Mouse (Mus musculus) heart, postnatal 36 days (tissue): Measurements from ENCODE around the gene Ctsa. TPM values are rescaled to one million over a fixed set of nuclear protein-coding genes. Genes with fewer than 3 reads are reported as not detected.
A peak's percentile ranks its signal among the peaks of the same experiment; 100 is the strongest.

Experiments
- DNase-seq, 2 experiments: peaks; one replicate each; pipeline ENCODE4 v3.0.0; 2021 to 2022
- intact Hi-C: fragments of 180-260 bp; cut with DNase I; formaldehyde crosslinking; loops from one replicate; pipeline ENCODE4 v1.15.1; 2025
- total RNA-seq, 2 experiments: library from RNA; stranded (reverse); gene quantifications; 2 replicates each; pipeline ENCODE4 v1.2.3; 2021

The Ctsa gene
- total RNA-seq, 2 experiments from 2014 or later = 103 to 106 TPM

DNA sequence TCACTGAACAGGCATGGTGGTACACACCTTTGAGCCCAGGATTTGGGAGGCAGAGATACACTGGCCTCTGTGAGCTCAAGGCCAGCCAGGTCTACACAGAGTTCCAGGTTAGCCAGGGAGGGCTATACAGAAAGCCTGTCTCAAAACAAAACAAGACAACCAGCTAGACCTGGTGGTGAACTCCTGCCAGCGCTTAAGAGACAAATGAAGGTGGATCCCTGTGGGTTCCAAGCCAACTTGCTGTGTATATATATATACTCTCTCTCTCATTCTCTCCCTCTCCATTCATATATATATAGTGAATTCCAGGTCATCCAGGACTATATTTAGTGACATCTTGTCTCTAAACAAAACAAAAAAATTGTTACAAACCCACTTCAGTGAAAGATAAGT lies 28.8 kb upstream of the Ctsa start:
- DNase-seq = no peak
- intact Hi-C loops = no loop called here

DNA sequence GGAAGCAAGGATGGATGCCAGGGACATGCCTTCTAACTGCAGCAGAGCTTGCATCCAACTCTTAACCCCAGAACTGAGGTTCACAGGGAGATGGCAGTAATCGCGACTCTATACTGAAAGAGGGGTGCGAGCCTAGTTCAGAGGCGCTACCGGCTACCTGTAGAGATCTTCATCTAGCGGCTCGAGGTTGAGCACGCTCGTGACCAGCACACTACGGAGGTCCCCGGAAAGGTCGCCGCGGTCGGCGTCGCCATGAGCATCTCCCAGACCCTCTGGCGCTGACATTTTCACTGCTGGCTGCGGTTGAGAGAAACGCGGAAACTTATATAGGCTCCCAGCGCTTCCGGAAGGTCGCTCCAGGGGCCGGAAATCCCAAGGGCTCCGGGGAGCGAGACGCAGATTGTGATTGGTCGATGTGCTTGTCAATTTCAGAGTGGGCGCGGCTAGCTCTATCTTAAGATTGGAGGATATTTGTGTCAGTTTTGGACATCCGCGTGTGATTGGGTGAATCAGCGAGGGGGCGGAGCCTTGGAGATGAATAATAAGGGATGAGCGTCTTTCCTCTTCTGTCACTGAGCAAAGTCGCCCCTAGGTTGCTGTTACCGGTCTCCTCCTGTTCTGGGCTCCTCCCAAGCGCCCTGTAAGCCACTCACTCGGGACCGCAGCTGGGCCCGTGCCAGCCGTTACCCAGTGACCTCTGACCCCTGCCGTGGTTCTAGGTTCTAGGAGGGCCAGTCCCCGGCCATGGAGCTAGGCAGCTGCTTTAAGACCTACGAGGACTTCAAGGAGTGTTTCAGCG lies 27.9 kb upstream of the Ctsa start, which contains the start of the genes Acot8 and Zswim3:
TSS of gene Acot8 (minus strand) at position 350 of the 799 bp plus-strand sequence.
TSS of gene Zswim3 (plus strand) at position 566 of the 799 bp plus-strand sequence.
- intact Hi-C loops = loop anchor here (1.0 kb wide), 1 partner anchor 19 kb away; no protein-coding TSS in a partner anchor
- peak; percentile 99 for DNase-seq

DNA sequence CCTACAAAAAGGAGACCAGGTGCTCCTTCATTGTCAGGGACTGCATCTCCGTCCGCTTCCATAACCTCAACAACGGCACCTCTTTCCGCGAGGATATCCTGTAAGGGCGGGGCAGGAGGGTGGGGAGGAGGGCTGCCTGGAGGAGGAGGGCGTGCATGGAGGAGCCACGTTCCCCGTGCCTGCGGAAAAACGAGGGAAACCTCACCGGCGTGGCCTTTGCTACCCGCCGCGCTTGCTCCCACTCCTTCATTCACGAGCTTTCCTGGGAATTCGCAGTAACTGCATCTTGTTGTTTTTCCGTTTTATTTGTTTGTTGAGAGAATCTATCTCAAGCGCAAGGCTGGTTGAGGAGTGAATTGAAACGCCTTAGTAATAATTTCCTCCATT lies 27.3 kb upstream of the Ctsa start:
- intact Hi-C loops = loop anchor here (1.0 kb wide), 1 partner anchor 18 kb away; no protein-coding TSS in a partner anchor
- DNase-seq = no peak

DNA sequence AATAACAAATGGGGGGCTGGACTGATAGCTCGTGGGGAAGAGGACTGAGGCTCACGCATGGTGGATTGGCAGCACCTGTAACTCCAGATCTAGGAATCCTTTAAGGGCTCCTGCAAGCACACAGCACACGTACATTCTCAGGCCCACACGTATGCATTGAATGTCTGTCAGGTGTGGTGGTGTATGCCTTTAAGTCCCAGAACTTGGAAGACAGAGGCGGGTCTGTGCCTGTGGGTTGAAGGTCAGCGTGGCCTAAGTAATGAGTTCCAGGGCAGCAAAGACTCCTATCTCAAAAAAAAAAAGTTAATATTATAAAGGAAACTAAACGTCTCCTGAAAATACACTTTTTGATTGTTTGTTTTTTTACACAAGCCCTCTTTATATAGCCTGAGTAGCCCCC lies 26.1 kb upstream of the Ctsa start:
- DNase-seq = no peak
- intact Hi-C loops = no loop called here

DNA sequence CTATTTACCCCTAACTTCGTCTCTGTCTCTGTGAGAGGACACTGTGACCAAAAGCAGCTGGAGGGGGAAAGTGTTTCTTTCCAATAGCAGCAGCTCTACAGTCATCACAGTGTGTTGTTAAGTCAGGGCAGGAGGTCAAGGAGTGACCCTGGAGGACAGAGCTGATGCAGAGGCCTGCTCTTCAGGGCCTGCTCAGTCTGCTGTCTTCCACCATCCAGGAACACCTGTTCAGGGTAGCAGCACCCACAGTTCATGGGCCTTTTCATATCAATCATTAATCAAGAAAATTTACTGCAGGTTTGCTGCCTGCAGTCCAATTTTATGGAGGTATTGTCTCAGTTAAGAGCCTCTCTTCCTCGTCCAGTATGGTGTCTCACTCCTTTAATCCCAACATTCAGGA lies 19.1 kb upstream of the Ctsa start:
- intact Hi-C loops = no loop called here

DNA sequence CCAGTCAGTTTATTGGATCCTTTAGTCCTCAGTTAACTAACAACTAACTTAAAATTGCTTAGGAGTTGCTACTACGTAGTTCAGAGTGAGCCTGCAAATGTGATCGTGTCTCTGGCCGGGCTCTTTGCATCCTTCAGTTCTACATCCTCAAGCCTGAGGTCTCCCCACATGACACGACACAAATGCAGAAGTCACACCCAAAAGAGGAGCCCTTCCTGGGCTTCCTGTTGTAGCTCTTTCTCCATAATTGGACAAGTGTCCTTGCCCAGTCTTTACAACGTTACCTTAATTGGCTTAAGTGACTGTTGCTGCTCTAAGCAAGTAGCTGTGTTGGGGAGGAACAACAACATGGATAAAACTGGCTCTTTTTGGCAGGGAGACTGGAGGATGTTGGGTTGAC lies 17.3 kb upstream of the Ctsa start:
- no peak for DNase-seq
- intact Hi-C loops = no loop called here

More for the DNA sequence above, 19.1 kb upstream of the Ctsa start:
- DNase-seq = no peak

DNA sequence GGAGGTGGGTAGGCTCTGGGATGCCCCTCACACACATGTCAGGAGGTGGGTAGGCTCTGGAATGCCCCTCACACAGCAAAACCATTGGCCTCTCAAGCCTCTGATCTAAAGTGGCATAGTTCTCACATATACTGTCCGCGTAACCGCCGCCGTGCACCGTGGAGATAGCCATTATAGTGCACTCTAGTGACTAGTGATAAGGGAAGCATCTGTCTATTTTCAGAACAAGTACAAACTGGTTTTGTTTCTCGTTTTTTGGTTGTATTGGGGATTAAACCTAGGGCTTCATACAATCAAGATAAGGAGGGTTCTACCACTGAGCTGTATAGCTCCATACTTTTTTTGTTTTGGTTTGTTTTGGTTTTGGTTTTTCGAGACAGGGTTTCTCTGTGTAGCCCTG lies 16.9 kb upstream of the Ctsa start:
- intact Hi-C loops = no loop called here
- DNase-seq = no peak

DNA sequence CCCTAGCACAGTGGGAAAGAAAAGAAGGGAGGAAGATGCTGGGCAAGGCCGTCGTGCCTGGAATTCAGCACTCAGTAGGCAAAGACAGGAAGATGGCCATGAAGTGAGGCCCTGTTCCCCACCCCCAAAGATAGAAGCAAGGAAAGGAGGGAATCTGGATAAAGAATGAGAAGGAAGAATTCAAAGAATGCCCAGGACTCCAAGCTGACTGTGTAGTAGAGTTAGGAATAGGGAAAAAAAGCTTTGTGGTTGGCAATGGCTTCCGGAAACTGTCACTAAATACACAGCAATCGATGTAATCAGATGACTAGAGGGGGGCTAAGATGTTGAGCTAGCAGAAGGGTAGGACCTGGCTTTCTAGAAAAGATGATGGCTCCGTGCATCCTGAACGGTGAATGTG lies 15.5 kb upstream of the Ctsa start:
- intact Hi-C loops = no loop called here
- no peak for DNase-seq

DNA sequence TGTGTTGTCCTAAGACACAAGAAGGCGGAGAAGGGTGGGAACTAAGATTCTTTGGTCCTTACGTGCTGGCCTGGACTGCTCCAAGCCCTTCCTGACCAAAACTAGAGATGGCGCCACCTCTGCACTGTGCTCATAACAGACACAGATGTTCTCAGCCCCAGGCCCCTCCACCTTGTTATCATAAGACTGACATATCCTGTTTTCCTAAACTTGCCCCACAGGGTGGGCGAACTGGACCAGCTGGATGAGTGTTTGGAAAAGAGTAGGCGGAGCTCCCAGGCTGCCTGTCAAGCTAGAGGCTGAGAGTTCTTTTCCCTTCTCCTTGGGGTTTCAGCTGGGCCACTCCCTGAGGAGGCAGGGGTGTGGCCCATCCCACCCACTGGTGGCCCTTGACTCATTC lies 15.0 kb upstream of the Ctsa start:
- intact Hi-C loops = no loop called here
- DNase-seq = no peak

DNA sequence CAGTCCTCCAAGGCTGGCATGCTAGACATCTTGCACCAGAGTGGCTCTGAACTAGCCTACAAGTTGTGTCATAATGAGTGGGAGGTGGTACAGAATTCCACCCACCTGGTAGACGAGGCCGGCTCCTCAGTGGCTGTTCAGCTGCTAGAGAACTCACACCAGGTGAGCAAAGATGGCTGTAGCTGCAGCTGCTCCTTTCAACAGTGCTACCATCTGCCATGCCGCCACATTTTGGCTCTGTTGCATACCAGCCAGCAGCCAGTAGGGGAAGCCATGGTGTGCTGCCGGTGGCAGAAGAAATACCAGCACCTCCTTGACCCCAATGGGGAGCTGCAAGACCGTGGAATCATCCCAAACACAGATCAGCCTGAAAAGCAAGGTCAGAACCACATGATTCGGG lies 11.6 kb upstream of the Ctsa start:
- no peak for DNase-seq
- intact Hi-C loops = no loop called here

DNA sequence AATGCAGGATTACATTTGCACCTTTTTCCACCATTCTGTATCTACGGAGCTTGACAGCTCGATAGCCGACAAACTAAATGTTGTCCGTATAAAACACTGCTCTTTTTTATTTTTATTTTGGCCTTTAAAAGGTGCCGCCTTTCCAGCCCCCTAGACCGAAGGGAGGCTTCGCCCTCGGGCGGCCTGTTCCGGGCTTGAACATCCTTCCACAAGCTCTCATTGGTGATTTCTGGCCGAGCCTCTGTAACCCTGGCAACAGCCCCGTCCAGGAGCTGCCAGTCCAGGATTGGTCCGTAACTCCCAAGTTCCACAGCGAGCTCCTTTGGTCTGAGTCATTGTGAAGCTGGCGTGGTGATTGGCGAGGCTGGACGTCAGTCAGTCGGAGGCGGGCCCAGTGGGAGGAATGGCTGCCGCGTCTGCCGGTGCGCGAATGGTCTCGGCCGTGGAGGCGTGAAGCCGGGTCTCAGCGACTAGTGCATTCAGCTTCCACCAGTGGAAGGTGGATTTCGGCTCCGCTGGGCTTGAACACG lies 10.0 kb upstream of the Ctsa start, which contains the start of gene Zswim1:
TSS of gene Zswim1 (plus strand) at position 51 of the 530 bp plus-strand sequence.
- intact Hi-C loops = loop anchor here (1.0 kb wide), 1 partner anchor 17 kb away; the partner anchor contains the start of gene Zswim3
- DNase-seq = peak; percentile 100

DNA sequence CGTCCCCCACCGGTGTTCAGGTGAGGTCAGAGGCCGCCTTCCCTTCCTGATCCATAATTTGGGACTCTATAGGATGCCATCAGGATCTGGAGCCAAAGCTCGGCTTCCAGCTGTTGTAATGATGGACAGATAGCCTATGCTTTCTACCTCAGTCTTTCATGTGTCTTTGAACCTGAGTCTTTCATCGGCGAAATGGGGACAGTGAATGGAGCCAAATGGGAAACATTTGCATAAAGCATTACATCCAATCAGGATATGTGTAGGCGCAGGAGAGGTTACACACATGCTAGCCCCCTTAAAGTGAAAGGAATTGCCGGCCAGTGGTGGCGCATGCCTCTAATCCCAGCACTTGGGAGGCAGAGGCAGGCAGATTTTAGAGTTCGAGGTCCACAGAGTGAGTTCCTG lies 9.5 kb upstream of the Ctsa start:
- no peak for DNase-seq
- intact Hi-C loops = loop anchor here (1.0 kb wide), 1 partner anchor 18 kb away; the partner anchor contains the start of gene Zswim3

DNA sequence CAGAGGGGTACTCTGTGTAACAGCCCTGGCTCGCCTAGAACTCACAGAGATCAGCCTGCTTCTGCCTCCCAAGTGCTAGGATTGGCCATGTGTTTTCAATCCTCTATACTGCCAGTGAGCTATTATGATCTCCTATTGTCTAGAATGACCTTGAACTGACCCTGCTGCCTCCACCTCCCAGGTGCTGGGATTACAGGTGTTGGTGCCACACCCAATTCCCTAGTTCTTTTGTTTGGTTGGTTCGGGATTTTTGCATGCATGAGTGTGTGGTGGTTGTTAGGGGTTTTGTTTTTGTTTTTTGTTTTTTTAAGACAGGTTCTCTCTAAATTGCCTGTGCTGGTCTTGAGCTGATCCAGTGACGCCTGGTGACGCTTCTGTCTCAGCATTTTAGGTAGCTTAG lies 8.7 kb upstream of the Ctsa start:
- intact Hi-C loops = loop anchor here (1.0 kb wide), 1 partner anchor 19 kb away; the partner anchor contains the start of gene Zswim3
- no peak for DNase-seq

DNA sequence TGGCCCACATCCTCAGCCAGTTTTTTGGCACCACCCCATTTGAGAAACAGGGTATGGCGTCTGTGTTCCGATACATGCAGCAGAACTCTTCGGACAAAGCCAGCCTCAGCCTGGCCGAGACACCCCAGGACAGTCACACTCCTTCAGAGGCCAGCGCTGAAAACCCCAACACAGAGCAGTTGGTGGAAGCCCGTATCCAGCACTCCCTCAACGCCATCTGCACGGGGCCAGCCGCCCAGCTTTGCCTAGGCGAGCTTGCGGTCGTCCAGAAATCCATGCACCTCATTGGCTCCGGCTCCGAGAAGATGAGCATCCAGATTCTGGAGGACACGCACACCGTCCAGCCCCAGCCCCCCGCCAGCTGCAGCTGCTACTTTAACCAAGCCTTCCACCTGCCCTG lies 7.2 kb upstream of the Ctsa start:
- no peak for DNase-seq
- intact Hi-C loops = no loop called here

DNA sequence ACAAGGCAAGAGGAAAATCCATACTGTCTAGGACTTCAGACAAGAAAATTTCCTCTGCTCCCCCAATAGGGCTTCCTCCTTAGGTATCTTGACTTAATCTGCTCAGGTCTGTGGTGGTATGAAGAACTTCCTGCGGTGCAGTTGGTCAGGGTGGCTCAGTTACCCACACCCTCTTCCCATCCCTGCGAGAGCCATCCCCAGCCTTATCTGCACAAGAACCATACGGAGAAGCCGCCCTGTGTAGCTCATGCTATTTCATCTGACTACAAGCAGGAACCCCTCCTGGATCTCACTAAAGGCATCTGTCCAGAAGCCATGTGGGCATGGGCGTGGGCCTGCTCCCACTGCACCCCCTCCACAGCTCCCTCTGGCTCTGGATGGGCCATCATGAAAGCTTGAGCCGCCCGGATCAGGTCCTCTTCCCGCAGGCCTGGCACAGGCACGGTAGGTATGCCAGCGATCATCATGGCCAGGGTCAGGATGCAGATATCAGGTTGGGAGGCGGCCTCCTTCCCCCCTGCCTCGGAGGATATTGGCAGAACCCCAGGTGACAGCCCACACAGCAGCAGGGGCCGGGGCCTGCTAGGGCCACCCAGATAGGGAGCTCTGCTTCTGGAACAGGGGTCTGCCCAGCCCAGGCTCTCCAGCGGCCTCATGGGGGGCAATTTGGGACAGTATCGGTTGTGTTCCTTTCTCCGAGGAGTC lies 5.4 kb upstream of the Ctsa start:
- intact Hi-C loops = no loop called here
- DNase-seq = no peak

DNA sequence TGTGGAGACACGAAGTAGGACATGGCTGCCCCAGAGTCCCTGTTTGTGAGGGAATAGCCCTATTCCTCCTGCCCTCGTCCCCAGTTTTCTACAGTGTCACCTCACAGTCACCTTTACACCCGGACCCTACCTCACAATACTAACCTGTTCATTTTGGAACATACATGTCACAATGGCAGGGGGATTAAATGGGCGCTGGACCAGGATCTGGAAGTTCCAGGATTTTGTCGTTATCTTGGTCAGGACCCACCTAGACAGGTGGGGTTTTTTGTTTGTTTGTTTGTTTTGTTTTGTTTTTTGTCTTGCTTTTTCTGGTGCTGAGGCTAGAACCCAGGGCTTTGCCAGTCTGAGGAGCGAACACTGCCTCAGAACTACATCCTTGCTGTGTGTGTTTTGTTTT lies 4.2 kb upstream of the Ctsa start, which contains the start of gene Spata25:
TSS of gene Spata25 (minus strand) at position 101 of the 400 bp plus-strand sequence.
- no peak for DNase-seq
- intact Hi-C loops = no loop called here

DNA sequence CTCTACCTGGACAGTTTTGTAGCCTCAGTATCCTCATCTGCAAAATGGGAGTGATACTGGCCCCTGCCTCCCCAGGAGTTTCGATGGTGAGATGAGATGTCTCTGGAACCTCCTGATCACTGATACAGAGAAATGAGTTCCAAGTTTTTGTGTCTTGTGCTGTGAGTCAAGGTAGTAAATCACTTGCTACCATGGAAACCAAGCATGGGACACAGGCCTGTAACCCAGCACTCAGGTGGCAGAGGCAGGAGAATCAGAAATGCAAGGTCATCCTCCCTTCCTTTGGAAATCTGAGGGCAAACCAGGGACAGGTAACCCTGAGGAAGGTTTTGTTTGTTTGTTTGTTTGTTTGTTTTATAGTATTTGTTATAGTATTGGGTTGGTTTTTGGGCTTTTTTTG lies 3.6 kb upstream of the Ctsa start:
- intact Hi-C loops = no loop called here

DNA sequence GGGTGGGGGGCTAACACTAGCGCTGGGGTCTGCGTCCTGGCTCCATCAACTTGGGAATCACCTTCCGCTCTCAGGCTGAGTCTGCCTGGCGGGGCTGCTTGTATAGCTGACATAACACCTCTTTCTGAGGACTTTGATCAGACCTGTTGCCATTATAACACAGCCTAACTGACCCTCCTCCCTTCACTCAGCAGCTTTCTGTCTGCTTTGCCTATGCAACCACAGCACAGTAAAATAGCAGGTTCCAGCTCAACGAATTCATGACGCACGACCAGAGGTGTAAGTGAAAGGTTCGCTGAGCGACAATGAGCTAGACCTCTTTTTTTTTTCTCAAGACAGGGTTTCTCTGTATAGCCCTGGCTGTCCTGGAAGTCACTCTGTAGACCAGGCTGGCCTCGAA lies 1.6 kb upstream of the Ctsa start:
- no peak for DNase-seq
- intact Hi-C loops = loop anchor here (5.0 to 10.0 kb wide), 3 partner anchors 46 to 204 kb away; partner anchors contain the start of genes Ncoa5 and Pcif1

More for the DNA sequence above, 3.6 kb upstream of the Ctsa start:
- no peak for DNase-seq

DNA sequence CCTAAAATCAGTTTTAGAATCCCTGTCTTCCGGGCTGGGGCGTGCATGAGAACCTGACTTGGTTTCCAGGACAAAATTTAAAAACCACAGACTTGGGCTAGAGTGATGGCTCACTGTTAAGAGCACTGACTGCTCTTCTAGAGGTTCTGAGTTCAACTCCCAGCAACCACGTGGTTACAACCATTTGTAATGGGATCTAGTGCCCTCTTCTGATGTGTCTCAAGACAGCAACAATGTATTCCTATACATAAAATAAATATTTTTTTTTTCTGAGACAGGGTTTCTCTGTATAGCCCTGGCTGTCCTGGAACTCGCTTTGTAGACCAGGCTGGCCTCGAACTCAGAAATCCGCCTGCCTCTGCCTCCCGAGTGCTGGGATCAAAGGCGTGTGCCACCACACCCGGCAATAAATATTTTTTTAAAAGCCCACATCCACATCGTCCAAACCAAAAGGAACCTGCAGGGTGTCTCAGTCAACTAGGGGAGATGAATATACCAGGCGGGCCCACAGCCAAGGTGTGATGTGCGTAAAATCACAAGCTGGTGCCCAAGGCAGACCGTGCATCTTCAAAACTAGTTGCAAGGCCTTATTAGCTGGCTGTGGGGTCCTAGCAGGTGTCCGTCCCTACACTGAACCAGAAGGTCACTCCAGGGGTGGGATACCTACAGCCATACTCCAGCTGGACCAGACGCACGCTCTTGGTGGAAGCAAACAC lies 483 bp upstream of the Ctsa start:
- DNase-seq = no peak
- intact Hi-C loops = loop anchor here (2.0 to 10.0 kb wide), 5 partner anchors 25 to 203 kb away; partner anchors contain the start of genes Ncoa5, Pcif1, Pltp and Zfp335

DNA sequence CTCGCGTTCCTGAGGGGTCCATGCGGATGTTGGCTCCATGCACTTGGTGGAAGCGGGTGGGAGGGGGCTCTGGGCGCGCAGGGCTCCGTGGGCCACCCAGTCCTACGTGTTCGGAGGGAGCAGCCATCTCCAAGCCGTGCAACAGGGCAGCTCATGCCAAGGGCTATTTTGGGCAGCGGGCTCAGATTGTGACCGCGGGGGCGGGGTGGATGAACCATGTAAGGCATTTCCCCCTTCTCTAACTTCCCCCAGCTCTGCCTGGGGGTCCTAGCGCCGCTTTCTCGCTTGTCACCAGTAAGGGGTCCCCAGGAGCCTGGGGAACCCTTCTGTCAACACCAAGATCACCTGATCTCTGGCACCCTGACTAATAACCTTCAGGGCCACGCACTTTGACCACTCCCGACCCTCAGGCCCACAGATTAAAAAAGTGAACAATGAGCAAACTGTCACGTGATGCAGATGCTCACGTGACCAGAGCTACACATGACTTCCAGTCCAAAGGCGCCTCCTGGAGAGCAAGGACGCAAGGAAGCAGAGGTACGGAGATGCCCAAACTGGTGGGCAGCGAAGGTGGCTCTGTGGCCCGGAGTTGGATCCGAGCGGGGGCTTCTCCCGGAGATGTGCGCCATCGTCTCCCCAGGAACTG lies 764 bp downstream of the Ctsa start, which contains the start of gene Neurl2:
TSS of gene Neurl2 (minus strand) at position 143 of the 646 bp plus-strand sequence.
- intact Hi-C loops = loop anchor here (2.0 to 10.0 kb wide), 5 partner anchors 23 to 201 kb away; partner anchors contain the start of genes Ncoa5, Pcif1, Pltp and Zfp335
- DNase-seq = peak; percentile 93 to 94
